Mouse (Mus musculus): ENCODE measurements around the gene Aqp1.

GRCm38 (mm10) chr6:55314628-55315027 is 21.6 kb upstream of the Aqp1 start:
- no peak for TF ChIP-seq CTCF (IDR thresholded peaks at IDR 0.05; ENCODE audit: low read depth, low read length)
- no peak for TF ChIP-seq GATA1 (IDR thresholded peaks at IDR 0.05; ENCODE audit: borderline replicate concordance, low read length)
- TF ChIP-seq GATA2 (IDR thresholded peaks at IDR 0.05; ENCODE audit: borderline replicate concordance, low read depth, low read length), result no peak

Measured in G1E (cell line).